Mouse (Mus musculus): ENCODE measurements around the gene Magi1.
"Not testable (repeated sequence)": the region's sequence is repeated elsewhere in the genome, so short reads cannot be mapped to it uniquely, and the experiment has no call there.

The Magi1 gene

GRCm38 (mm10) chr6:94064832-94065231 is 218.9 kb downstream of the Magi1 start:
- no peak for DNase-seq (ENCODE audit: low spot score in 2 of 2)

- no peak for DNase-seq (ENCODE audit: low spot score in 2 of 2)
These were observed 220.2 kb downstream of the Magi1 start for GRCm38 (mm10) chr6:94063542-94063941.

GRCm38 (mm10) chr6:94061424-94061980 is 222.2 kb downstream of the Magi1 start:
- peak in 1 of 2 experiments; percentile 20 for DNase-seq (ENCODE audit: low spot score in 2 of 2)

GRCm38 (mm10) chr6:94060621-94061213 is 223.0 kb downstream of the Magi1 start:
- DNase-seq (ENCODE audit: low spot score in 2 of 2): no peak

- no peak for DNase-seq (ENCODE audit: low spot score in 2 of 2)
These were observed 224.6 kb downstream of the Magi1 start for GRCm38 (mm10) chr6:94059090-94059489.

- no peak for DNase-seq (ENCODE audit: low spot score in 2 of 2)
These were observed 229.8 kb downstream of the Magi1 start for GRCm38 (mm10) chr6:94053920-94054319.

- no peak for DNase-seq (ENCODE audit: low spot score in 2 of 2)
These were observed 238.5 kb downstream of the Magi1 start for GRCm38 (mm10) chr6:94045180-94045579.

GRCm38 (mm10) chr6:94043461-94043860 is 240.3 kb downstream of the Magi1 start:
- no peak for DNase-seq (ENCODE audit: low spot score in 2 of 2)

GRCm38 (mm10) chr6:94040093-94040492 is 243.6 kb downstream of the Magi1 start:
- DNase-seq (ENCODE audit: low spot score in 2 of 2): no peak

GRCm38 (mm10) chr6:94038897-94039296 is 244.8 kb downstream of the Magi1 start:
- no peak for DNase-seq (ENCODE audit: low spot score in 2 of 2)

- DNase-seq (ENCODE audit: low spot score in 2 of 2): no peak
These were observed 247.2 kb downstream of the Magi1 start for GRCm38 (mm10) chr6:94036554-94036953.

- no peak for DNase-seq (ENCODE audit: low spot score in 2 of 2)
These were observed 257.4 kb downstream of the Magi1 start for GRCm38 (mm10) chr6:94026361-94026760.

- no peak for DNase-seq (ENCODE audit: low spot score in 2 of 2)
These were observed 261.3 kb downstream of the Magi1 start for GRCm38 (mm10) chr6:94022437-94022836.

GRCm38 (mm10) chr6:94021239-94021962 is 262.3 kb downstream of the Magi1 start:
- no peak for DNase-seq (ENCODE audit: low spot score in 2 of 2)

- no peak for DNase-seq (ENCODE audit: low spot score in 2 of 2)
These were observed 263.2 kb downstream of the Magi1 start for GRCm38 (mm10) chr6:94020566-94020965.

GRCm38 (mm10) chr6:94019935-94020334 is 263.8 kb downstream of the Magi1 start:
- DNase-seq (ENCODE audit: low spot score in 2 of 2): no peak

GRCm38 (mm10) chr6:94013761-94014160 is 270.0 kb downstream of the Magi1 start:
- DNase-seq (ENCODE audit: low spot score in 2 of 2): no peak

GRCm38 (mm10) chr6:94011947-94012346 is 271.8 kb downstream of the Magi1 start:
- no peak for DNase-seq (ENCODE audit: low spot score in 2 of 2)

- no peak for DNase-seq (ENCODE audit: low spot score in 2 of 2)
These were observed 272.2 kb downstream of the Magi1 start for GRCm38 (mm10) chr6:94011521-94011920.

GRCm38 (mm10) chr6:94008577-94008976 is 275.1 kb downstream of the Magi1 start:
- DNase-seq (ENCODE audit: low spot score in 2 of 2): no peak

- not testable (repeated sequence) for DNase-seq (ENCODE audit: low spot score in 2 of 2)
These were observed 280.1 kb downstream of the Magi1 start for GRCm38 (mm10) chr6:94003586-94003985.

GRCm38 (mm10) chr6:93996841-93997485 is 286.8 kb downstream of the Magi1 start:
- DNase-seq (ENCODE audit: low spot score in 2 of 2): no peak

GRCm38 (mm10) chr6:93987561-93987960 is 296.2 kb downstream of the Magi1 start:
- DNase-seq (ENCODE audit: low spot score in 2 of 2): no peak
